Mouse (Mus musculus) adipocyte (in vitro differentiated cells): ENCODE measurements around the gene Sipa1.
"Not testable (repeated sequence)": the region's sequence is repeated elsewhere in the genome, so short reads cannot be mapped to it uniquely, and the experiment has no call there.

Experiments
- DNase-seq: peaks from one replicate; pipeline ENCODE4 v3.0.0-alpha.2; 2016; ENCODE audit warnings: low spot score

Sipa1 gene

DNA sequence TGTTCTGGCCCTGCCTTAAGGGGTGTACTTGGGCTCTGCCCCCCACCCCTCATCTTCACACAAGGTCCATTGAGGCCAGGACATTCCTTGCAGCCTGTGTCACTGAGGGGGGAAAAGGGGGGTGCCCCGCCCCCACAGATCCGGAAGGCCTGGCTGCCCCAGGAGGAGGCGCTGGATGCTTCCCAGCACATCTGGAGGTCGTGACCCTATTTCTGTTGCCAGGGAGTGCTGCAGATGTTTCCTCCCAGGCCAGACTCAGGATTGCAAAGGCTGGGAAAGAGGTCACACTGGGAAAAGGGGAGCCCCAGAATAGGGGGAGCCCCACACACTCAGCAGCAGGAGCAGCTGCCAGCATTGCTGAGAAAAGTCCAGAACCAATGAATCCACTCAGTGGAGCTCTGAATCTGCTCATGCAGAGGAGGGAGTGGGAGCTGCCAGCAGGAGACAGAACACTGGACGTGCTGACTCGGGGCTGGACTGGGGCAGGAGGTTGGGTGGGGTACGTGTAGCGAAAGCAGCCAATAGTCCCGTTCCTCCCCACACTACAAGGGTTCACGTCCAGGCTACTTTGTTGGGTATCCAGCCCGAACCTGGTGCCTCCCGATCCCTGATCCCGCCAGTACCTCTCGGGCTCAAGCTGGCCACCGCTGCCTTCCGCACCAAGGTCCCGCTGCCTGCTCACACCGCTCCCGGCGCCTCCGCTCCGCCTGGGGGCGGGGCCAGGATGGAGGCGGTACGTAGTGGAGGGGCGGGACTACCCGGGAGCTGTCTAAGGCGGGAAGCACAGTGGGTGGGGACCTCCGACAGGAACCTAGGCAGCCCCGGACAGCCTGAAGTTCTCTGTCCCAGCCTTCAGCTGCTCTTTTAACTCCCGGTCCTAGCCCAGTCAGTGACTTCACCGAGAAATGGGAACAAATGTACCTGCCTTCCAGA lies at the start of gene Sipa1:
Gene Sipa1 (minus strand): TSS at position 727 of the 933 bp plus-strand sequence.
- peak; percentile 88 for DNase-seq

DNA sequence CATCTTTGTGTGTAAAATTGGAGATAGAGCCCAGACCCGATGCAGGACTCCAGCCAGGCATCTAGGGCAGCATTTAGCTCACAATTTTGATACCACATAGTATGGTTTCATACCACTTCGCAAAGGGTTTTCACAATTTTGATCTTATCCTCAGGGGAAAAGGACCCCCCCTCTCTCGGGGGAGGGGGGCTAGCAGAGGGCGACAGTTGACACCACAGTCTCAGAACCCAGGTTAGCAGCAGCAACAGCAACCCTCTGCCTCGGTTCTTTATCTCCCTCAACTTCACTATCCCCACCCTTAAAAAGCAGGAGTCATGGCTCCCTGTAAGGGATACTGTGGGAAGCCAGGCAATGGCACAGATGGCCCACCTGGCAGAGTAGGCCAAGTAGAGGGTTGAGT lies 49.7 kb upstream of the Sipa1 start:
- no peak for DNase-seq

DNA sequence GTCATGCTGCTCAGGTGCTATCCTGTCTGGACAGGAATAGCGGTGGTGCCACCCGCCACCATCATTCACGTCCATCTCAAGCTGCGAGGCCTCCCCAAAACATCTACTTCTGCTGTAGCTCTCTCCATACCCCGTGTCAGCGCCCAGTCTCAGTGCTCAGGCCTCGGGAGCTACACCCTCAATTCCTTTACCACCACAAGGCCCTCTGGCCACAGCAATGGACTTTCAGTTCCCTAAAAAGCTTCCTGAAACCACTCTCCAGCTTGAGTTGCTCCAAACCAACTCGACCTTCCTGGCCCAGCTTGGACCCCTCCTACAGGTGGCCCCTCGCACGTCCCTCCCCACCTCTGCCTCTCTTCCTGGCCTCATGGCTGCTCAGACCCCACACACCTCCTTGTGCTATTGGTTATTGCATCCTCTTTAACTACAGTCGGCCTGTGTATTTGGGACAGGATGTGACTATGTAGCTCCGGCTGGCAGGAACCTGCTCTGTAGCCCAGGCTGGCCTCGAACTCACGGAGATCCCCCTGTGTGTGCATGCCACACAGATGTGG lies 48.5 kb upstream of the Sipa1 start:
- DNase-seq, result no peak

DNA sequence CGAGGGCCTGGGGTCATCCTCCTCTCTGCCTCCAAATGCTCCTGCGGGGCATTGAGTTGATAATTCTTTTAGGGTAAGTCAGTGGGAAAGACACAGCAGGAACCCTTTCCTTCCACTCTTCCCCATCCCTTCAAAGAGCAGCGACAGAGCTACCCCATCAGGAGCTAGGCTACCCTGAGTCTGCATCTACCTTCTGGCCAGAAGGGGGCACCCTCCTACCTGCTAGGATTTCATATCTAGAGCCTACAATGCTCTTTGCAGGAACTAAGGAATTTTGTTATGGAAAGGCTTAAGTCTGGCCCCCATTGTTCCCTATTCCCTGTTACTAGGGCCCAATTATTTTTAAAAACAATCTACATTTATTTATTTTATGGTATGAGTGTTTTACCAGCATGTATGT lies 47.7 kb upstream of the Sipa1 start:
- peak; percentile 79 for DNase-seq

DNA sequence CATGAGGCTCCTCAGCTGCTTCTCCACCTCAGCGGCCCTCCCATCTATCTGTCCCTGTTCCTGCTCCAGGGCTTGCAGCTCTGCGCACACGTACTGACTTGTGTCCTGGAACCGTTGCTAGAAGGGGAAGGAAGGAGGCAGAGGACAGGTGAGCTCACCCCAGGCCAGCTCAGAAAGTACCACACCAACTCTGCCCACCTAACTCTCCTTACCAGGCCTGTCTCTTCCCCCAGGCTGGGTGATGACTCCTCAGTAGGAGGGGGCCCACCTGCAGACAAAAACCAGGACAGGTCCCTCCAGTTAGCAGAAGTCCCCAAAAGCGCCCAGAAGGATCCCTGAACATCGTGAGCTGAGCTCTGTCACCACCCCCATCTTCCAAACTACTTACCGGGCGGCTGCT lies 47.1 kb upstream of the Sipa1 start:
- DNase-seq, result no peak

DNA sequence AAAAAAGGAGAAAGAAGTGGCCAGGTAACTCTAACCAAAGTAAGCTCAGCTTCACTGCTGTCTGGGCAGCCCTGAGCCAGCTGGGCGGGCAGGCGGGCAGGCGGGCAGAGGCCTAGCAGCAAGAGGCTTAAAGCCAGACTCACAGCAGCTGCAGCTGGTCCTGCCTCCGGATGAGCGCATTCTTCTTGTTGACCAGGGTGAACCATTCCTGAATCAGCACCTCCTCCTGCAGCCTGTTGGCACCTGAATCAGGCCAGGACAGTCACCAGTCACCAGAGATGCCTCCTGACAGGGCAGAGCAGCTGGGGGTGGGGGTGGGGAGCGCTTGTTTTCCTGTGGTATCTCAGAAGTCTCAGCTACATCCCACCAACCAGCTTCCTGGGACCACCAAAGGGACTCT lies 46.6 kb upstream of the Sipa1 start:
- no peak for DNase-seq

DNA sequence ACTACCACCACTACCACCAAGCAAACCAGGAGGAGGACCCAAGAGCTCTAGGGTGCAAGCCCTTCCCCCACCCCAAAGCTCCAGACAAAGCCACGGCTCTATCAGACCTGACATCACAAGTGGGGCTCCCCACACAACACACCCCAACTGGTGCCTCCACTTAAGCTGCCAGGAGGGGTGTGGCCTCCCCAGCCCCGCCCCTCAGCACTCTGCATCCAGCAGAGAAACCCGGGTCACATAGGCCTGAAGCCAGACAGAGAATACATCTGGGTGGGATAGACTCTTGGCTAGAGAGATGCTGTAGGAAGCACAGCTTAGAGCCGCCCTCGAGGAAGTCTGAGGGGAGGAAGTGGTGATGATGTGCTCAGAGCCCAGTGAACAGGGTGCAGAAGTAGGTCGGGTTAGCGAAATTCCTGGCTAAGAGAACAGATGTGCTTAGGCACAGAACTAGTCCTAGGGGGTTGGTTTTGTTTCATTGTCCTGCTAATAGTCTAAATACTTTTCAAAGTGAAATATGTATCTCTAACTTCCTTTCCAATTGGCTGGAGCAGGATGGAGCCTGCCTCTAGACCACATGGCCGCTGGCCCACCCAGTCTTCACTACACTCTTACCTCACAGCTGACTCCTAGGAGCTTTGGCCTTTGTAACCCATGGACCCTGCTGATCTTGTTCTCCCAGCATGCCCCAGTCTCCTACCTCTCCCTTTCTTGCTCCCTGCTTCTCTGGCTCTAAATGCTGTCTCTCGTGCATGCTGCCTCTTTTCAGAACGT lies 41.5 kb upstream of the Sipa1 start:
- no peak for DNase-seq

DNA sequence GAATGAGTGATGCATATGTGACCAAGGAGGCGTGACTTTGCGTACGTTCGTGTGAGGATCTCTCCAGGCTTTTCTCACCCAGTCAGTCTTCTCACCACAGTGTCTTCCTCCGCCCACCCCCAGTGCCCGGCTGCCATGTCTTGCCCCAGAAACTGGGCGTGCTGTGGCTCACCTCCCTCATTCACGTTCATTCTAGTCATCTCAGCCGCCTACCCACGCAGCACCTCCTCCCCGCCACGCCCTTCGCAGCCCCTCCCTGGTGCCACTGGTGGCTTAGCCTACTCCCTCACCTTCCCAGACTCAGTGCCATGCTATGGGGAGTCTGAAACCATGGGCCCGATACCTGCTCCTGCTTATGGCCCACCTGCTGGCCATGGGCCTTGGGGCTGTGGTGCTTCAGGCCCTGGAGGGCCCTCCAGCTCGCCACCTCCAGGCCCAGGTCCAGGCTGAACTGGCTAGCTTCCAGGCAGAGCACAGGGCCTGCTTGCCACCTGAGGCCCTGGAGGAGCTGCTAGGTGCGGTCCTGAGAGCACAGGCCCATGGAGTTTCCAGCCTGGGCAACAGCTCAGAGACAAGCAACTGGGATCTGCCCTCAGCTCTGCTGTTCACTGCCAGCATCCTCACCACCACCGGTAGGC lies 40.8 kb upstream of the Sipa1 start, which contains the start of gene Kcnk7:
Gene Kcnk7 (plus strand): TSS at position 205 of the 638 bp plus-strand sequence.
- no peak for DNase-seq

DNA sequence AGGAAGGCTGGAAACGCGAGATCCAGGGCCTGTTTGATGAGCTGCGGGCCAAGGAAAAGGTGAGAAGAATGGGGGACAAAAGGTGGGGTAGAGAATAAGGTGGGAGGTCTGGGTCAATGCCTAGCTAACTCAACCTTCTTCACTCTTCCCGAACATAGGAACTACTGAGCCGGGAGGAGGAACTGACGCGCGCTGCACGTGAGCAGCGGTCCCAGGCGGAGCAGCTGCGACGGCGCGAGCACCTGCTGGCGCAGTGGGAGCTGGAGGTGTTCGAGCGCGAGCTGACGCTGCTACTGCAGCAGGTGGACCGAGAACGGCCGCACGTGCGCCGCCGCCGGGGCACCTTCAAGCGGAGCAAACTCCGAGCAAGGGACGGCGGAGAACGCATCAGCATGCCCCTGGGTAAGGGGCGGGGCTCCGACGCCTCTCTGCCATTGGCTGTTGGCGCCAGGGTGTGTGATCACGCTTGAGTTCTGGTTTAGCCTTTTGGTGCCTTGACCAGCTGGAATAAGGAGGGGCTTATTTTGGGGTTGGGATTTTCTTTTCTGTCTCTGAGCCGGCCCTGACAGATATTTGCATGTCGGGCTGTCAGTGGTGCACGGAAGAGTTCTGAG lies 32.4 kb upstream of the Sipa1 start:
- DNase-seq, result no peak

DNA sequence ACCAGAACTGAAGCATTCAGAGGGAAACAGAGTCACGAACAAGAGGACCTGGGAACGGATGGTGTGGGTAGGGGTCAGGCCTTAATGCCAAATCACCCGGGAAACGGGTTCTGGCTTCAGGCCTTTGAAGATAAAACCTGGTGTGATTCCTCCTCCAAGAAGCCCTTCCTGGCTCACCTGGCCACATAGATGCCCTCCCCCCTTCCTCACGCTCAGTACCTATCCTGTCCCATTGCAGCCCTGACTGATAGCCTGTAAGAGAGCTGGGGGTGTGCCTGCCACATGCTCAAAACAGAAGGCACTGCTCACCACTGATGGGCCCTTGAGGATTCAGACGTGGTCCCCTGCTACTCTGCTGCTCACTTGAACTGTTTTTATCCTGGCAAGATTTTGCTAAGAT lies 30.3 kb upstream of the Sipa1 start:
- no peak for DNase-seq

DNA sequence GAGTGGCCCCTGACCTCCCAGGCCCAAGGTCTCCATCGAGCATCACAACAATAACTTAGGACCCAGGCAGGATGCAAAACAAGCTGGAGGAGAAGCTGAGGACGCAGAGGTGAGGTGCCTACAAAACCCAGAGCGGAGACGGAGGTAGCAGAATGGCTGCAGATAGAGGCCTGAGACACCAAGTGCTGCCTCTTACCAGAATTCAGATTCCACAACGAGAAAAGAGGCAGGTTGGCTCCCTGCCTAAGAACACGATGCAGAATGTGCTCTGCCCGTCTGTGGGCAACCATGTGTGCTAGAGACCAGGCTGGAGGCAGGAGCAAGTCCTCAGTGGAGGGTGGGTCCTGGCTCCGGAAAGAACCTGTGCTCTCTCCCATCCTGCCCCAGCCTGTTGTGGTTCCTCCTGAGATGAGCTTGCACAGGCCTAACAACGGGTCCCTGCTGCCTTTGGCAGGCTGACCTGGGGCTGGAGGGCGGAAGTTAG lies 29.4 kb upstream of the Sipa1 start:
- DNase-seq, result no peak

DNA sequence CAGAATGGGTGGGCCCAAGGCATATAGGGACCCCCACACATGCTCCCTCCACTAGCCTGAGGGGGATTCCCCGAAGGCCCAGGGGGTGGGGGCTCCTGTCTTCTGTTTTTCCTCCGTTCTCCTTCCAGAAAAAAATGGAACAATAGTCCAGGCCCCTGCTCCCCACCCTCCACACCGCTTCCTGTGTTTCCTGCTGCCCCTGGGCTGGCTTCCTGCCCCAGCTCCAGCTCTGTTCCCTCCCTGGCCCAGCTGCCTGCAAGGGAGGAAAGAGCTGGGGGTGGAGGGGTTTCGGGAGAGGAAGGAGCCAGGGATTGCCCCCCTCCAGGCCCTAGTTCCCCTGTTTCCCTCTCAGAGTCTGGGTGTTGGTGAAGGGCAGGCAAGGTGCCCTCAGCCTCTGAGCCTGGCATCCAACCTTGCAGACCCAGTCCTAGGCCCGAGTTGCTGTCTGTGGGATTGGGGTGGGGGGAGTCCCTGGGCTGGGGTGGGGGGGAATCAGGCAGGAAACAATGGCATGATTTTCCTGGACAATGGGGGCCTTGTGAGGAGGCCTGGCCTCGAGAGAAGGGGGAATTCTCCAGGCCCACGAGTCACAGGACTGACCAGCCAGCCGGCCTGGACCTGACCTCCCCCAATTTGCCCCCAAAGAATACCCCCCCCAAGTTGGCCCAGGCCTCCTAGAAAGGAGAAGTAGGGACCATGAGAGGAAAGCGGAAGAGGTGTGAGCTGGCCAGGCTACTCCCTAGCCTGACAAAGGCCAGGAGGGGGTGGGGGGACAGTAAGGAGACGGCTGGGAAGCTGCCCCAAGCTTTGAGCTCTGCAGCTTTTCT lies 28.8 kb upstream of the Sipa1 start:
- no peak for DNase-seq

DNA sequence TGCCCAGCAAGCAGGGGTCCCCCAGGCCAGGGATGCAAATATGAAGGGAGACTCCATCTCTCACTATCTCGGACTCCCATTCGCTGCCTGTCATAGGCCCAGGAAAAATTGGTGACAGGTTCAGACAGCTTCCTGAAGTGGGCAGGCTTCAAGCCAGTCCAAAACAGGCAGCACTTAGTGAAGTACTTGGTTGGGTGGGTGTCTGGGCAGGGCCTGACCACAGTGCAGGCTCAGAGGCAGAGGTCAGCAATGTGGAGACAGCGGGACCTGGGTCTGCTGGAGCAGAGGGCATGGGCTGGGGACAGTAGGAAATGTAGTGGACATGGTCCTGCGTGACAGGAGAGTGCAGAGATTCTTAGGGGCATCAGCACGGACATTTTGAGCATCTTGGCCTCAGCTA lies 28.1 kb upstream of the Sipa1 start:
- DNase-seq, result no peak

DNA sequence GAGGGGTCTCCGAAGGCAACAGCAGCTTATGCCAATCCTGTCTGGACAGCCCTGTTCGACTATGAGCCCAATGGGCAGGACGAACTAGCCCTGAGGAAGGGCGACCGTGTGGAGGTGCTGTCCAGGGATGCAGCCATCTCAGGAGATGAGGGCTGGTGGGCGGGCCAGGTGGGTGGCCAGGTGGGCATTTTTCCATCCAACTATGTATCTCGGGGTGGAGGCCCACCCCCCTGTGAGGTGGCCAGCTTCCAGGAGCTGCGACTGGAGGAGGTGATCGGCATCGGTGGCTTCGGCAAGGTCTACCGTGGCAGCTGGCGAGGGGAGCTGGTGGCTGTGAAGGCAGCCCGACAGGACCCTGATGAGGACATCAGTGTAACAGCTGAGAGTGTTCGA lies 26.8 kb upstream of the Sipa1 start:
- no peak for DNase-seq

DNA sequence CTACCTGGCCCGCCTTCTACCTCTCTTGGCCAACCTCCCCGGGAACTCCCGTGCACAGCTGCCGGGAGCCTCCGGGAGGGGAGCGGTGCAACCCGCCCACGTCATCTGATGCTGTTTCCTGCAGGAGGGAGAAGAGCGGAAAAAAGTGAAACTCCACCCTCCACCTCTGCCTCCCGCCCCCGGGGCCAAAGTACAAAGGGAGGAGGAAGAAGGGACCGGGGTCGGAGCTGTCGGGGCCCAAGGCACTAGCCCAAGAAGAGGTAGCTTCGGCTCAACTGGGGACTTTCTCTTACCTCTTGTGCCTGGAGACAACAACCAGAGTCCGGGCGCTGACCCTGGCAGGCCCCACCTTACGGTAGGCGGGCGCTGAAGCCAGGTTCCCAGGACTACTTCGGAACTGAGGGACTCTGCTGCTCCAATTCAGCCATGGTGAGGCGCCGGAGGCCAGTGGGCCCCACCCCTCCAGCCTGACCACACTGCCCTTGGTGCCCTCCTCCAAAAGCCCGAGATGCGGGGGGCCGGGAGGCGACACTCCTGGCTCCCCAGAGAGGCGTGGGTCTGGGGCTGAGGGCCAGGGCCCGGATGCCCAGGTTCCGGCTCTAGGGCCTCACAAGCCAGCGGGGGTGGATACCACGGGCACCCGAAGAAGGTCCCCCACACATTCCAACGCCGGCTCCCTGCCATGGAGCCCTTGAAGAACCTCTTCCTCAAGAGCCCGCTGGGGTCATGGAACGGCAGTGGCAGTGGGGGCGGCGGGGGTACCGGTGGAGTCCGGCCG lies 26.2 kb upstream of the Sipa1 start:
- peak; percentile 91 for DNase-seq

DNA sequence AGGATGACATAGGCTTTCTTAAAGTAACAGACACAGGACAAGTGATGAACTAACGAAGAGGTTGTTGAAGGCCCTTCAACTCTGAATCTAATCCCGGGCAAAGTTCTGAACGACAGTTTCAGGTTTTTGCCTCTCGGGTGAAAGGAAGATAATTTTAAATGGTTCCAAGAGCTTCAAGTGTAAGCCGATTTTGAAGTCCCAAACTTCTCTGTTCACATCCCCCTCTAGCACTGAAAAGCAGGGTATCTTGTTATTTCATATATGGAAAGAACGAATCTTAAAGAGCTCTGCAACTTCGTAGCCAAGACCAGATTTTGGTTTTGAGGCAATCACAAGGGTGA lies 25.6 kb upstream of the Sipa1 start:
- no peak for DNase-seq

DNA sequence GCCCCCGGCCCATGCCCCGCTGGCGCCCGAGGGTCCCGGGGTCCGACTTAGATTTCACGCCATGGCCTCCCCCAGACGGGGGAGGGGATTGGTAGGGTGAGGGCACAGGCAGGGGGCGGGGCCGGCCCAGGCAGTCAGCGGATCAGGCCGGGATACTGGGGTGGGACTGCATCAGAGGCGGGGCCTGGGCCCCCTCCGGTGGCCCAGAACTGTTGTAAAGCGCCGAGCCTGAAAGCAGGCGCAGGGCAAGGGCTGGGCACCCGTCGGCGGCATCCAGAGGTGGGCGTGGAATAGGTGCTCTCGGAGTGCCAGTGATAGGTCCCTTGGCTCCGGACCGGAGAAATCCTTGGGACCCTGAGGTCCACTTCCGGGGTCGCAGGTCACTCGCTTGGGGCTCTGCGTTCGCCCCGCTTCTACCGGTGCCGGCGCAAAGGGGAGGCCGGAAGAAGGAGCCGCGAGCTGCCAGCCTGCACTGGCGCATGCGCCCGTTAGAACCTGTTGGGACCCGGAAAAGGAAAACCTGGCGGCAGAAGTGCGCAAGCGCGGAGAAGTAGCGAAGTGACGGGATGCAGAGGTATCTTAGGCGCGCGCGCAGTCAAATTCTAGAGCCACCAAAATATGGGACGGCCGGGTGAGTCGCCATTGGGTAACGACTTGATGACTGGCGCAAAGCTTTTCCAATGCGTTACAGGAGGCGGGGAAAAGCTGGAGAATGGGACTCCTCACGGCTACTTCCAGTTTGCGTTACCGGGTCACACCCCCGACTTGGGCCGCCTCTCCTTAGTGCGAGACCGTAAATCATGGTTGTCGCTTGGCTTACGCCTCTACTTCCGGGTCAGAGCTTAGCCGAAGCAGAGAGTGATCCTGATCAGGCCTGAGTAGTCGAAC lies 24.9 kb upstream of the Sipa1 start, which contains the start of the genes Map3k11 and Pcnx3:
Gene Map3k11 (plus strand): TSS at position 543 of the 888 bp plus-strand sequence.
Gene Pcnx3 (minus strand): TSS at position 709 of the 888 bp plus-strand sequence.
- DNase-seq, result peak; percentile 100

DNA sequence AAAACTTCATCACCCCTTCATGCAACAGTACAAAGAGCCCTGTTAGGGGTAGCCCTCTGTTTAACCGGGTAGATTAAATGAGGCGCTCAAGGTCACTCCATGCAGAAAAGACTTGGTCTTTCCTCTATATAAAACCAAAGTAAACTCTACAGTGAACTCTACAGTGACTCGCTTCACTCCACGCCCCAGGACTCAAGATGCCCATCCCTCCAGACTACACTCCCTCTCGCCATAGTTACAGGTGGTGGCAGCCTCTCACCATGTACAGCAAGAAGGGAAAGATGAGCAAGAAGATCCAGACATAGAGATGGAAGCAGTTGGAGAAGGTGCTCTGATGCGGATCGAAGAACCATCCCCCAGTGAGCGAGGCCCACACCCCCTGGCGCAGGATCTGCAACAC lies 24.2 kb upstream of the Sipa1 start:
- DNase-seq, result no peak

DNA sequence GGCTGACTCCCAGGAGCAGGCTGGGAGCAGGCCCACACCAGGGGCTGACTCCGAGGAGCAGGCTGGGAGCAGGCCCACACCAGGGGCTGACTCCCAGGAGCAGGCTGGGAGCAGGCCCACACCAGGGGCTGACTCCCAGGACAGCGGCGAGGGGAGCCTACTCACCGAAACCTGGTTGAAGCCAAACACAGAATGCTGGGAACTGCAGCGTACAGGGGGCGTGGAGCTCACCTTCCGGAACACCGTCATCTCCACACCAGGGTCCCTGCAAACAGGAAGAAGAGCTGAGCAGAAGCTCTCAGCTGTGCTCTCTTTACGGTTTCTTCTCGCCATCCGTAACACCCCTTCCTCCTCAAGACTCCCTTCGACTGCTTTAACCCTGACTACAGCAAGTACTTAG lies 23.4 kb upstream of the Sipa1 start:
- not testable (repeated sequence) for DNase-seq
